Mouse (Mus musculus): ENCODE data around the gene Irs2. TPM values are rescaled to one million over a fixed set of nuclear protein-coding genes. Genes with fewer than 3 reads are reported as not detected.

Gene Irs2
- total RNA-seq, 2 experiments from 2014 or later, result 17.9 to 18.9 TPM

- intact Hi-C loops (cut with DNase I), result no loop called here
These were observed 16.2 kb downstream of the Irs2 start for GRCm38 (mm10) chr8:10992081-10992480.

GRCm38 (mm10) chr8:10991323-10991722 is 16.9 kb downstream of the Irs2 start:
- DNase-seq, result no peak
- intact Hi-C loops (cut with DNase I), result no loop called here

More at GRCm38 (mm10) chr8:10992081-10992480, 16.2 kb downstream of the Irs2 start:
- DNase-seq, result no peak

GRCm38 (mm10) chr8:10990421-10991110 is 17.7 kb downstream of the Irs2 start:
- DNase-seq, result peak in 1 of 2 experiments; percentile 16
- intact Hi-C loops (cut with DNase I), result no loop called here

- DNase-seq, result no peak
- intact Hi-C loops (cut with DNase I), result no loop called here
These were observed 18.3 kb downstream of the Irs2 start for GRCm38 (mm10) chr8:10989946-10990345.

- no peak for DNase-seq
- intact Hi-C loops (cut with DNase I), result no loop called here
These were observed 21.6 kb downstream of the Irs2 start for GRCm38 (mm10) chr8:10986638-10987037.

- intact Hi-C loops (cut with DNase I), result no loop called here
- no peak for DNase-seq
These were observed 23.2 kb downstream of the Irs2 start for GRCm38 (mm10) chr8:10985064-10985463.

- intact Hi-C loops (cut with DNase I), result no loop called here
- no peak for DNase-seq
These were observed 27.4 kb downstream of the Irs2 start for GRCm38 (mm10) chr8:10980876-10981275.

- intact Hi-C loops (cut with DNase I), result no loop called here
- DNase-seq, result no peak
These were observed 28.3 kb downstream of the Irs2 start for GRCm38 (mm10) chr8:10979916-10980315.

GRCm38 (mm10) chr8:10979196-10979794 is 29.0 kb downstream of the Irs2 start:
- intact Hi-C loops (cut with DNase I), result no loop called here

GRCm38 (mm10) chr8:10978377-10978776 is 29.9 kb downstream of the Irs2 start:
- DNase-seq, result peak; percentile 40 to 48
- intact Hi-C loops (cut with DNase I), result no loop called here

More at GRCm38 (mm10) chr8:10979196-10979794, 29.0 kb downstream of the Irs2 start:
- no peak for DNase-seq

GRCm38 (mm10) chr8:10977742-10978376 is 30.4 kb downstream of the Irs2 start:
- DNase-seq, result no peak
- intact Hi-C loops (cut with DNase I), result no loop called here

GRCm38 (mm10) chr8:10974659-10975058 is 33.6 kb downstream of the Irs2 start:
- intact Hi-C loops (cut with DNase I), result no loop called here
- no peak for DNase-seq

- intact Hi-C loops (cut with DNase I), result no loop called here
- DNase-seq, result no peak
These were observed 34.1 kb downstream of the Irs2 start for GRCm38 (mm10) chr8:10974126-10974525.

- intact Hi-C loops (cut with DNase I), result no loop called here
- DNase-seq, result no peak
These were observed 35.3 kb downstream of the Irs2 start for GRCm38 (mm10) chr8:10972851-10973452.

GRCm38 (mm10) chr8:10971984-10972383 is 36.3 kb downstream of the Irs2 start:
- intact Hi-C loops (cut with DNase I), result no loop called here
- DNase-seq, result no peak

GRCm38 (mm10) chr8:10971509-10971908 is 36.7 kb downstream of the Irs2 start:
- intact Hi-C loops (cut with DNase I), result no loop called here
- DNase-seq, result no peak

GRCm38 (mm10) chr8:10970496-10971456 is 37.5 kb downstream of the Irs2 start:
- no peak for DNase-seq
- intact Hi-C loops (cut with DNase I), result no loop called here

- DNase-seq, result no peak
- intact Hi-C loops (cut with DNase I), result no loop called here
These were observed 39.6 kb downstream of the Irs2 start for GRCm38 (mm10) chr8:10968687-10969086.

- intact Hi-C loops (cut with DNase I), result no loop called here
- no peak for DNase-seq
These were observed 42.7 kb downstream of the Irs2 start for GRCm38 (mm10) chr8:10965401-10966117.

All from gastrocnemius, postnatal 36 days (tissue).